Mouse (Mus musculus) right cerebral cortex, adult 18-20 months (tissue): Measurements from ENCODE around the gene Fscn2.
A peak's percentile ranks its signal among the peaks of the same experiment; 100 is the strongest.

Experiments
- DNase-seq: peaks from one replicate; pipeline ENCODE4 v3.0.0; 2022; ENCODE audit warnings: mixed read lengths

The Fscn2 gene

DNA sequence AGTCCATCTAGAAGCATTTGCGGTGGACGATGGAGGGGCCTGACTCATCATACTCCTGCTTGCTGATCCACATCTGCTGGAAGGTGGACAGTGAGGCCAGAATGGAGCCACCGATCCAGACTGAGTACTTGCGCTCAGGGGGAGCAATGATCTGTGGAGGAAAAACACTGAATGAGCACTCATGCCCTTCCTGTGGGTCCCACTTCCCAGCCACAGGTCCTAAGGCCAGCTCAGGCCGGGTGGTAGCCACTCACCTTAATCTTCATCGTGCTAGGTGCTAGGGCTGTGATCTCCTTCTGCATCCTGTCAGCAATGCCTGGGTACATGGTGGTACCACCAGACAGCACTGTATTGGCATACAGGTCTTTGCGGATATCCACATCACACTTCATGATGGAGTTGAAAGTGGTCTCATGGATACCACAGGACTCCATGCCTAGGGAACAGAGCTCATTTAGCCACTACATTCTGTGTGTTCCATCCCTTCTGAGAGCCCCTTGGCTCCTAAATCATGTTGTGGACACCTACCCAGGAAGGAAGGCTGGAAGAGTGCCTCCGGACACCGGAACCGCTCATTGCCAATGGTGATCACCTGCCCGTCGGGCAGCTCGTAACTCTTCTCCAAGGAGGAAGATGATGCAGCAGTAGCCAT, 14.8 kb upstream of the Fscn2 start:
- peak; percentile 2 for DNase-seq

GRCm38 (mm10) chr11:120347301-120347700, 14.0 kb upstream of the Fscn2 start:
- DNase-seq, result peak; percentile 25

DNA sequence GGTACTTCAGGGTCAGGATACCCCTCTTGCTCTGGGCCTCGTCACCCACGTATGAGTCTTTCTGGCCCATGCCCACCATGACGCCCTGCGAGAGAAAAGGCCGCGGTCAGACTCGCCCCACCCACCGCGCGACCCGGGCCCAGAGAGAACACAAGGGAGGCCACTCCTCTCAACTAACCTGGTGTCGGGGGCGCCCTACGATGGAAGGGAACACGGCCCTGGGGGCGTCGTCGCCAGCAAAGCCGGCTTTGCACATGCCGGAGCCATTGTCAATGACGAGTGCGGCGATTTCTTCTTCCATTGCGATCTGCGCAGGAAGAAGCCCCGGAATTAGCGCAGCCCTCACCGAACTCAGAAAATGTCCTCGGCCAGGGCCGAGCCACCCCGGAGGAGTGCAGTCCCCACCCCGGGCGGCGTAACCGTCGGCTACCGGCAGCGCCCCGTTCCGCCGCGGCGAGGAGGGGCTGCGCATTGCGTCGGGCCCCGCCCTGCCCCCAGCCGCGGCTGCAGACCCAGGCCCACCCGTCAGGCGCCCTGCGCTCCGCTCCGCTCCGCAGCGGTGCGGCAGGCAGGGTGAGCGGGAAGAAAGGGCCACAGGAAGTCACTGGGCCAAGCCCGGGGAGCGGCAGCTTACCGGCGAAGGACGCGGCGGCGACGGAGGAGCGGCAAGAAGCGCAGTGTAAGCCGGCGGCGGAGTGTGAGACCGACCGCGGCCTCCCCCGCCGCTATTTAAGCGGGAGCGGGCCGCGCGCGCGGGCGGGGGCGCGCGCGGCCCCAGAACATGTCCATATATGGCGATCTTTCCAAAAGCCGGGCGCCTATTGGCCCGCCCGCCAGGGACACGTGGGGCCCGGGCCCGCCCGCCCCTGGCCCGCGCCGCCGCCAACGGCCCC, 13.3 kb upstream of the Fscn2 start, which contains the start of gene Actg1:
Gene Actg1, minus strand, starts transcription at position 752 of the 893 bp plus-strand sequence.
- peak; percentile 88 for DNase-seq

GRCm38 (mm10) chr11:120348684-120349370, 12.5 kb upstream of the Fscn2 start:
- no peak for DNase-seq

- DNase-seq, result peak; percentile 31
These were observed 11.9 kb upstream of the Fscn2 start for GRCm38 (mm10) chr11:120349371-120349985.

- DNase-seq, result peak; percentile 74
These were observed 11.2 kb upstream of the Fscn2 start for GRCm38 (mm10) chr11:120349986-120350702.

- peak; percentile 8 for DNase-seq
These were observed 10.6 kb upstream of the Fscn2 start for GRCm38 (mm10) chr11:120350711-120351110.

- peak; percentile 8 for DNase-seq
These were observed 9.9 kb upstream of the Fscn2 start for GRCm38 (mm10) chr11:120351250-120352092.

- peak; percentile 2 for DNase-seq
These were observed 9.3 kb upstream of the Fscn2 start for GRCm38 (mm10) chr11:120352093-120352350.

GRCm38 (mm10) chr11:120352571-120353290, 8.6 kb upstream of the Fscn2 start:
- peak; percentile 13 for DNase-seq

GRCm38 (mm10) chr11:120353500-120354303, 7.6 kb upstream of the Fscn2 start:
- DNase-seq, result peak; percentile 39

DNA sequence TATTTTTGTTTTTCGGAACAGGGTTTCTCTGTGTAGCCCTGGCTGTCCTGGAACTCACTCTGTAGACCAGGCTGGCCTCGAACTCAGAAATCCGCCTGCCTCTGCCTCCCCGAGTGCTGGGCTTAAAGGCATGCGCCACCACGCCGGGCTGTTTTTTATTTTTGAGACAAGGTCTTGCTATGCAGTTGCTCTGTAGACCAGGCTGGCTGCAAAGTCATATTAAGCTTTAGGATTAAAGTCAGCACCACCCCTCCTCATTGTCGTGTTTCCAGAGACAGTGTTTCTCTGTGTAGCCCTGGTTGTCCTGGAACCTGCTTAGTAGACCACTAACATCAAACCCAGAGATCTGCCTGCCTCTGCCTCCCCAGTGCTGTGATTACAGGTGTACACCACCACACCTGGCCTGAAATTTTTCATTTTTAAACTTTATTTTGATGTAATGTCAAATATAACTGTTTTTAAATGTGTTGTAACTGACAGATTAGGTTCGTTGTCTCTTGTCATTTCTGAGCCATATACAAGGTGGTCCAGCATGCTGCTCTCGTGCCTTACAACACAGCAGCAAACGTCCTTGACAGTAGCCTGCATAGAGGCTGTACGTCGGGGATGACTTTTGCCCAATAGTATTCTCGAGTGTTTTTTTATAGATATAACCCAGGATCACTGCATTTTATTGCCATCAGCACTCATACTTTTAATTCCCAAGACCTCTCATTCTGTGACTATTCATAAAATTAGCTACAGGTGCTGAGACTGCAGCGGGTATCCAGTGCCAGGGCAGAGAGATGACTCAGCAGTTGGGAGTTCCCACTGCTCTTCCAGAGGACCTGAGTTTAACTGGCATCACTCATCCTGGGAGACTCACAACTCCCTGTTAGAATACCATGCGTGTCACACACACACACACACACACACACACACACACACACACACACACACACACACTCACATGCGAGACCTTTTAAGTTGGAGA, 6.7 kb upstream of the Fscn2 start:
- DNase-seq, result no peak

DNA sequence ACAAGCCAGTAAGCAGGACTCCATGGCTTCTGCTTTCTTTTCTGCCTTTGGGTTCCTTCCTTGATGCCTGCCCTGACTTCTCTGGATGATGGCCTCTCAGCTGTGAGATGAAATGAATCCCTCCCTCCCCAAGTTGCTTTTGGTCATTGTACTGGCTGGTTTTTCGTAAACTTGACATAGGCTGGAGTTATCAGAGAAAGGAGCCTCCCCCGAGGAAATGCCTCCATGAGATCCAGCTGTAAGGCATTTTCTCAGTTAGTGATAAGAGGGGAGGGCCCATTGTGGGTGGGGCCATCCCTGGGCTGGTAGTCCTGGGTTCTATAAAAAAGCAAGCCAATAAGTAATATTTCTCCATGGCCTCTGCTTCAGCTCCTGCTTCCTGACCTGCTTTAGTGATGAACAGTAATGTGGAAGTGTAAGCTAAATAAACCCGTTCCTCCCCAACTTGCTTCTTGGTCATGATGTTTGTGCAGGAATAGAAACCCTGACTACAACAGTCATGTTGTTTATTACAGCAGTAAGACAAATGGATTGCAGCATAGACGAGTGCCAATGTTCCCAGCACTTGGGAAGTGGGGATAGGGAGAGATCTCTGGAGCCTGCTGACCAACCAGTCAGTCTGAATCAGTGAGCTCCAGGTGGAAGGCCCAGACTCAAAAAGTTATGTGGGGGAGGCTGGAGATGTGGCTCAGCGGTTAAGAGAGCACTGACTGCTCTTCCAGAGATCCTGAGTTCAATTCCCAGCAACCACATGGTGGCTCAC, 5.9 kb upstream of the Fscn2 start:
- DNase-seq, result no peak

DNA sequence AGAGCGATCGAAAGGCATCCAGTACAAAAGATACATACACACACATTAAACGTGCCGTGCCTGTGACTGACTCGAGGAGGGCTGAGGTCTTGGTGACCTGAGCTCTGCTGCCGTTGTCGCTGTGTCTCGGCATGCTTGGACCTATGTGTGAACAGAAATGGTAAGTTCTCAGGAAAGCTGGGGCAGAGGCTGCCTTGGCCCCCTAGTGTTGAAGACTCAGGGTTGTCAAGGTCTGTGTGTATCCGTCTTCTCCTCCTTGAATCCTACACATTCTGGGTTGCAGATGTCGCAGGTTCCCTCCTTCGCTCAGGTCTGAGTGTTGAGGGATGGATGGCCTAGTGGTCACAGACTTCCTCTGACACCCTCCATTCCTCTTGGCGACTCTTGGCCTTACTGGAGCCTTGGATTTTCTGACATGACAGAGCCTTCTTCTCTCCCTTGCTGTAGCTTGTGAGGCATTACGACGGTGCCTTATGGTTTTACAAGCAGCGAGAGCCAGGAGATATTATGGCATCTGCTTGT, 5.0 kb upstream of the Fscn2 start:
- no peak for DNase-seq

GRCm38 (mm10) chr11:120356900-120357299, 4.4 kb upstream of the Fscn2 start:
- no peak for DNase-seq

DNA sequence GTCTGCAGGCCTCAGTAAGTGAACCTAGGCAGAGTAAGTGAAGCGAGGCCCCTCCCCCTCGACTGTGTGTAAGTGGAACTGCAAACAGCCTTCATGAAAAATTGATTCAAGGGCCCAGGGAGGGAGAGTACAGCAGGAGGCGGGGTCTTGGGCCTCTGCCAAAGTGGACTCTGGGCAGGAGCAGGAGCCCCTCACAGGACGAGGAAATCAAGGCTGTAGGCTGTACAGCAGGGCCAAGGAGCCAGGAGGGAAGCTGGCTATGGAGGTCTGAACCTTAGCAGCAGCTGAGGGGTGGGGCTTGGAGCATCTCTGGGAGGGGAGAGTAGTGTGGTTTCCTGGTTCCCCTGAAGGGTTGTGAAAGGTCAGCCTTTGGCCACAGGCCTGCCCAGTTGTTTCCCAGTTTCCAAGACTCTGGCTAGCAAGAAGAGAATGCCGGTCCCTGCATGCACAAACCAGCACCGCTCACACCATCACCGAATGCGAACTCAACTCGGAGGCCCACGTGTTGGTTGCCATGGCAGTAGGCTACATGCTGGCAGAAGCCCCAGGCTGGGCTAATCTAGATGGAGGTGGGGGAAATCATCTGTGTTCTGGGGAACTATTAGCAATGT, 3.4 kb upstream of the Fscn2 start:
- peak; percentile 79 for DNase-seq

DNA sequence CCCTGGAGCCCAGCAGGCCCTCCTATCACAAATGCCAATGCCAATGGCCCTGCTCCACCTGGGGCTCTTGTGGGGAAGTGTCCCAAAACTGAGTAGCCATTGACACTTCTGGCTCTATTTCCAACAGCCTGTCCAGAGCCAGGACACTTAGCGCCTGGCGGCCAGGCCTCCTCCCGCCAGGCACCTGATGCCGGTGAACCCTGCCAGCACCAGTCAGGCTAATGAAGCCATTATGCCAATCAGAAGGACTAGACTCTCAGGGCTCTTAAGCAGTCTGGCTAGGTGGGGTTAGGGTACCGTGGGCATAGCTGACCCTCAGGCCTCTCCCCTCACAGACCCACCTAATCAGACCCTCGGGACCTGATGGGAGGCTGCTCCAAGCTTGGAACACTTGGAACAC, 1.9 kb upstream of the Fscn2 start:
- no peak for DNase-seq
